Mouse (Mus musculus): ENCODE measurements around the gene Ipo4. TPM values are rescaled to one million over a fixed set of nuclear protein-coding genes. Genes with fewer than 3 reads are reported as not detected.

Ipo4 gene
- polyA plus RNA-seq, 1 experiment from 2014 or later = 25.9 TPM

- ATAC-seq (no peak), DNase-seq (ENCODE audit: low spot score) (no peak)
- peaks cover 5% of the 10 kb centered on the region for H3K4me1 ChIP-seq (ENCODE audit: insufficient read depth, low read depth, low read length)
- no peaks in the 10 kb centered on the region for H3K9me3 ChIP-seq (ENCODE audit: low read length)
- TF ChIP-seq CTCF (IDR thresholded peaks at IDR 0.05) (no peak), EP300 (IDR thresholded peaks at IDR 0.05) (no peak)
- H3K27ac ChIP-seq (ENCODE audit: low read length) = no peak overlapping the region
- H3K36me3 ChIP-seq (ENCODE audit: insufficient read depth, low read length) = peaks cover 35% of the 10 kb centered on the region
- no peaks in the 10 kb centered on the region for H3K27me3 ChIP-seq (replicated peaks; ENCODE audit: insufficient read depth, low read length)
- no peak overlapping the region for H3K4me3 ChIP-seq (ENCODE audit: low read depth, low read length)
- H3K4me2 ChIP-seq (replicated peaks; ENCODE audit: low read depth, low read length) = no peak overlapping the region
- H3K9ac ChIP-seq (replicated peaks; ENCODE audit: low read depth) = no peak overlapping the region
- WGBS = 100% methylated on average over 6 of the region's 6 CpGs
Measured at GRCm38 (mm10) chr14:55608339-55608738, 27.4 kb downstream of the Ipo4 start.

GRCm38 (mm10) chr14:55605743-55606459 is 29.9 kb downstream of the Ipo4 start:
- peaks cover 41% of the 10 kb centered on the region for H3K36me3 ChIP-seq (ENCODE audit: insufficient read depth, low read length)
- TF ChIP-seq CTCF (IDR thresholded peaks at IDR 0.05) = no peak
- no peak for TF ChIP-seq EP300 (IDR thresholded peaks at IDR 0.05)
- WGBS = 92% methylated on average over 16 of the region's 16 CpGs

GRCm38 (mm10) chr14:55604823-55605222 is 30.9 kb downstream of the Ipo4 start:
- no peaks in the 10 kb centered on the region for H3K9me3 ChIP-seq (ENCODE audit: low read length)
- peaks cover 48% of the 10 kb centered on the region for H3K36me3 ChIP-seq (ENCODE audit: insufficient read depth, low read length)
- no peak for DNase-seq (ENCODE audit: low spot score)
- ATAC-seq = no peak
- peak overlapping the region; percentile 93 for H3K27ac ChIP-seq (ENCODE audit: low read length)
- no peaks in the 10 kb centered on the region for H3K27me3 ChIP-seq (replicated peaks; ENCODE audit: insufficient read depth, low read length)
- peak overlapping the region; percentile 74 for H3K9ac ChIP-seq (replicated peaks; ENCODE audit: low read depth)
- TF ChIP-seq CTCF (IDR thresholded peaks at IDR 0.05) = no peak
- no peak for TF ChIP-seq EP300 (IDR thresholded peaks at IDR 0.05)
- peaks cover 5% of the 10 kb centered on the region for H3K4me1 ChIP-seq (ENCODE audit: insufficient read depth, low read depth, low read length)
- peak overlapping the region; percentile 58 for H3K4me3 ChIP-seq (ENCODE audit: low read depth, low read length)
- H3K4me2 ChIP-seq (replicated peaks; ENCODE audit: low read depth, low read length) = peak overlapping the region; percentile 67
- 89% methylated on average over 11 of the region's 11 CpGs for WGBS

More at GRCm38 (mm10) chr14:55605743-55606459, 29.9 kb downstream of the Ipo4 start:
- no peak overlapping the region for H3K27ac ChIP-seq (ENCODE audit: low read length)
- DNase-seq (ENCODE audit: low spot score) (no peak), ATAC-seq (no peak)
- no peaks in the 10 kb centered on the region for H3K9me3 ChIP-seq (ENCODE audit: low read length)
- no peak overlapping the region for H3K4me3 ChIP-seq (ENCODE audit: low read depth, low read length)
- H3K27me3 ChIP-seq (replicated peaks; ENCODE audit: insufficient read depth, low read length) = no peaks in the 10 kb centered on the region
- peaks cover 5% of the 10 kb centered on the region for H3K4me1 ChIP-seq (ENCODE audit: insufficient read depth, low read depth, low read length)
- H3K4me2 ChIP-seq (replicated peaks; ENCODE audit: low read depth, low read length) = no peak overlapping the region
- H3K9ac ChIP-seq (replicated peaks; ENCODE audit: low read depth) = no peak overlapping the region; the same call in 1 of the 2 replicates

- Histone ChIP-seq H3K36me3 (ENCODE audit: insufficient read depth, low read length) (peaks cover 48% of the 10 kb centered on the region), H3K9ac (replicated peaks; ENCODE audit: low read depth) (peak overlapping the region; percentile 74), H3K4me2 (replicated peaks; ENCODE audit: low read depth, low read length) (peak overlapping the region; percentile 67), H3K4me1 (ENCODE audit: insufficient read depth, low read depth, low read length) (peaks cover 5% of the 10 kb centered on the region), H3K4me3 (ENCODE audit: low read depth, low read length) (peak overlapping the region; percentile 58), H3K9me3 (ENCODE audit: low read length) (no peaks in the 10 kb centered on the region), H3K27me3 (replicated peaks; ENCODE audit: insufficient read depth, low read length) (no peaks in the 10 kb centered on the region), H3K27ac (ENCODE audit: low read length) (peak overlapping the region; percentile 93)
- TF ChIP-seq EP300 (IDR thresholded peaks at IDR 0.05) (peak; percentile 66; the same call in 1 of the 2 replicates), CTCF (IDR thresholded peaks at IDR 0.05) (peak; percentile 98)
- DNase-seq (ENCODE audit: low spot score) (peak; percentile 98), ATAC-seq (peak; percentile 96)
- 7% methylated on average over 18 of the region's 19 CpGs for WGBS
Measured at GRCm38 (mm10) chr14:55603633-55604576, 31.9 kb downstream of the Ipo4 start.

GRCm38 (mm10) chr14:55603271-55603632 is 32.5 kb downstream of the Ipo4 start, which contains the start of gene Irf9:
Gene Irf9 (plus strand): TSS chr14:55603571.
- peaks cover 5% of the 10 kb centered on the region for H3K4me1 ChIP-seq (ENCODE audit: insufficient read depth, low read depth, low read length)
- ATAC-seq = no peak
- no peak for TF ChIP-seq EP300 (IDR thresholded peaks at IDR 0.05)
- TF ChIP-seq CTCF (IDR thresholded peaks at IDR 0.05) = no peak
- H3K27ac ChIP-seq (ENCODE audit: low read length) = peak within 1 kb of the TSS; percentile 93
- 87% methylated on average over 7 of the region's 7 CpGs for WGBS
- H3K36me3 ChIP-seq (ENCODE audit: insufficient read depth, low read length) = peaks cover 46% of the 10 kb centered on the region
- peak within 1 kb of the TSS; percentile 58 for H3K4me3 ChIP-seq (ENCODE audit: low read depth, low read length)
- H3K4me2 ChIP-seq (replicated peaks; ENCODE audit: low read depth, low read length) = peak within 1 kb of the TSS; percentile 67
- DNase-seq (ENCODE audit: low spot score) = no peak
- H3K27me3 ChIP-seq (replicated peaks; ENCODE audit: insufficient read depth, low read length) = no peaks in the 10 kb centered on the region
- H3K9me3 ChIP-seq (ENCODE audit: low read length) = no peaks in the 10 kb centered on the region
- H3K9ac ChIP-seq (replicated peaks; ENCODE audit: low read depth) = peak within 1 kb of the TSS; percentile 74
